Mouse (Mus musculus): Measurements from ENCODE around the gene Gipc1.

Gipc1 gene

DNA sequence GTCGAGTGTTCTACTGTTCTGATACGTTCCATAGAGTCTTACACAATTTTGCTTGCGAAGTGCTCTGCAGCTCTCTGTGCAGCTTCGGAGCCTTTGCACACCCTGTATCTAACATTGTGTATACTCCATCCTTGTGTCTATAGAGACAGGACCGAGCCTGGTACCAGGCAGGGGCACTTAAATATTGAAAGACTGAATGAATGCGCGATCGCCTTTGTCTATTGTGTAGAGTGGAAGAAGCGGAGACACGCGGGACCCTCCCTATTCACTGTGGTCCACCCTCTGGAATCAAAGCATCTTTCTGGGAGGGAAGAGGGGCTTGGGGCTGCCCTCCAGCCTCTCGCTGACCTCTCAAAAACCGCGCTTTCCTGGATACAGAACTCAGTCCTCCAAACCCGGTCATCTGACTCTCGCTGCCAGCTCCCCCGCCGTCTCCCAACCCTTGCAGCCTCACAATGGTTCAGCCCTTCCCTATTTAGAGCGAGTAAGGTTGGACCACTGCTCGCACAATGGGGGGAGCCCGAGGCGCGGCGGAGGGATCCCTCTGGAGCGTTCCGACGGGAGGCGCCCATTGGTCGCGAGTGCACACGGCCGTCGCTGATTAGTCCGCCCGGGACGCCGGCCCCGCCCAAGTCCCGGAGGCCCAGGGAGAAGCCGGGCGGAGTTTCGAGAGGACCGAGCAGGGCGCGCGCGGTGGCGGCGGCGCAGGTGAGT is at the start of gene Gipc1:
Gene Gipc1, plus strand, starts transcription at position 648 of the 714 bp plus-strand sequence.
- ATAC-seq (ENCODE audit: insufficient number of reproducible peaks, low FRiP score, low TSS enrichment) = peak; percentile 97

DNA sequence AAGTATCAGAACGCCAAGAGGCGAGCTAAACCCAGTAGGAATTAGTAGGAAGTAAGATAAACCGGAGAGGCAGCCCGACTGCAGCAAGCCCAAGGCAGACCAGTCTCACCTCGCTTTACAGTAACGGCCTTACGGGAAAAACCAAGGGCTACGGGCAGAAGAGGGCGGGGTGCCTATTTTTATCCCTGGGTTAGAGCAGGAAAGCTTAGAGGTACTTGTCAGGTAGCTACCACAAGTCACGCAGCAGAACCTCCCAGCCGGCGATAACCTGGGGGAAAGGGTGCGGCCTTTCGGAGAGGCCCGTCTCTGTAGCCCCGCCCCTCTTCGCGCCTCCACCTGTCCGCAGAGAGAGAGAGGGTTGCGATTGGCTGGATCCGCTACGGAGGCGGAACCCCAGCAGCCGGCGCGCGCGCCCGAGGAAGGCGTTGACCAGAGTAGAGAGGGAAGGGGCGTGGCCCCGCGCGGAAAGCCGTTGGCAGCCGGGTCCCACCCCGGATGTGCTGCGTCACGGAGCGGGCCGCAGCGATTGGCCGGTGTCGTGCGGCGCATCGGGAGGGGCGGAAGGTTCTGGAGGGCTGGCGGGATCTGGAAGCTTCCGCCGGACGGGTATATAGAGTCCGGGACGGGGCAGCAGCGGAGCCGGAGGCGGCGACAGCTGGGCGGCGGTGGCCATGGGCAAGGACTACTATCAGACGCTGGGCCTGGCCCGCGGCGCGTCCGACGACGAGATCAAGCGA is 44.6 kb upstream of the Gipc1 start, which contains the start of the genes Tecr and Dnajb1:
Gene Tecr, minus strand, starts transcription at position 311 of the 737 bp plus-strand sequence.
Gene Dnajb1, plus strand, starts transcription at position 533 of the 737 bp plus-strand sequence.
- ATAC-seq (ENCODE audit: insufficient number of reproducible peaks, low FRiP score, low TSS enrichment) = peak; percentile 94

DNA sequence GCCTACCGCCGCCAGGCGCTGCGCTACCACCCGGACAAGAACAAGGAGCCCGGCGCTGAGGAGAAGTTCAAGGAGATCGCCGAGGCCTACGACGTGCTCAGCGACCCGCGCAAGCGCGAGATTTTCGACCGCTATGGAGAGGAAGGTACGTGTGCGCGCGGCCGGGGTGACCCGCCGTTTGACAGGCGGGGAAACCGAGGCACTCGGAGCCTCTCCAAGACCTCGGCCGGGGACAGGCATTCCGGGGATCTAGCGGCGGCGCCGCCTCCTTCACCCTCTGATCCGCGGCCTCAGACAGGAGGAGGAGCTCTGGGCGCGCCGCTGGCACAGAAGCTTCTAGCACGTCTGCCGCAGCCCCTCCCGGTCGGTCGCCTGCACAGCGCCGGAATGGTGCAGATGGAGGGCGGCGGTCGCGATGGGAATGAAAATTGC is 44.1 kb upstream of the Gipc1 start:
- ATAC-seq (ENCODE audit: insufficient number of reproducible peaks, low FRiP score, low TSS enrichment) = peak; percentile 50

DNA sequence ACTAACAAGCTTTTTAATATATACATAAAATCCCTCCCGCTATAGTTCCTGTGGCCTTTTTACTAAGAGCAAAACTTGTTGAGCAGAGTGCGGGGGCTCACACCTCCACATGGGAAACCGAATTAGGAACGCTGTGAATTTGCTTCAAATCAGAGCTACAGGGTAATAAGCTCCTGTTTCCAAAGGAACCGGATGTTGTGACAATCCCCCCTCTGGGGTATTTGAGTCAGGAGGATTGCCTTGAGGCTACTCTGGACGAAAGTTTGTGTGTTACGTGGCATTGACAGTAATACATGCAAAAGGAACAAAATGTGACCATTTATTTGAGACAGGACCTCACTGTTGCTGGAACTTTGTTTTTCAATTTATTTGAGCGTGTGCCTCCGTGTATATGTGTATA is 43.4 kb upstream of the Gipc1 start:
- no peak for ATAC-seq (ENCODE audit: insufficient number of reproducible peaks, low FRiP score, low TSS enrichment)

DNA sequence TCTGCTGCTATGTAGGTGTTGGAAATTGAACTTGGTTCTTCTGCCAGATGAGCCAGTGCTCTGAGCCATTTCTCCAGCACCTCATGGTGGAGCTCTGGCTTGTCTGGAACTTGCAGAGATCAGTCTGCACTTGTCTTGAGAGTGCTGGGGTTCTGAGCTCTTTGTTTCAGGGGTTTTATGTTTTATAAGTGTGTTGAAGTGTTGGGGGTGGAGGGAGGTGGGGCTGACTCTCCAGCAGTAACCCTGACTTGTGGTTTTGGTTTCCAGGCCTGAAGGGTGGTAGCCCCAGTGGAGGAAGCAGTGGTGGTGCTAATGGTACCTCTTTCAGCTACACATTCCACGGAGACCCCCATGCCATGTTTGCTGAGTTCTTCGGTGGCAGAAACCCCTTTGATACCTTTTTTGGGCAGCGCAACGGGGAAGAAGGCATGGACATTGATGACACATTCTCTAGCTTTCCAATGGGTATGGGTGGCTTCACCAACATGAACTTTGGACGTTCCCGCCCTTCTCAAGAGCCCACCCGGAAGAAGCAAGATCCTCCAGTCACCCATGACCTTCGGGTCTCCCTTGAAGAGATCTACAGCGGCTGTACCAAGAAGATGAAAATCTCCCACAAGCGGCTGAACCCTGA is 42.8 kb upstream of the Gipc1 start:
- no peak for ATAC-seq (ENCODE audit: insufficient number of reproducible peaks, low FRiP score, low TSS enrichment)

DNA sequence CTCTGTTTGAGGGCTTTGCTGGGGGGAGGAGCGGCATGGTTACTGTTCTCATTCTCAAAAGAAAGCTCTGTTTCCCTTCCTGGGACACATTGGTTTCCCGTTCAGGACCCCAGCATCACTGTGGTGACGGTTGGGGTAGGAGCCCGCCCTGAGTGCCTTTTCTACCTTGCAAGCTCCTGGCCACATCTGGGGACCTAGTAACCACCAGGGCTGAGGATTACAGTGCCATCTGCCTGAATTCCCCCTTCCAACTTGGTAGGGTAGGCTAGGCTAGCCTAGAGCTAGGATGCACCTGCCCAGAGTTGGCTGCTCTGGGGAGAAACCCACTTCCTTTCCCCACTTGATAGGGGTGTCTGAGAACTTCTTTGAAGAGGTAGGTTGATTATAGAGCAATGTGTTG is 40.6 kb upstream of the Gipc1 start:
- no peak for ATAC-seq (ENCODE audit: insufficient number of reproducible peaks, low FRiP score, low TSS enrichment)

DNA sequence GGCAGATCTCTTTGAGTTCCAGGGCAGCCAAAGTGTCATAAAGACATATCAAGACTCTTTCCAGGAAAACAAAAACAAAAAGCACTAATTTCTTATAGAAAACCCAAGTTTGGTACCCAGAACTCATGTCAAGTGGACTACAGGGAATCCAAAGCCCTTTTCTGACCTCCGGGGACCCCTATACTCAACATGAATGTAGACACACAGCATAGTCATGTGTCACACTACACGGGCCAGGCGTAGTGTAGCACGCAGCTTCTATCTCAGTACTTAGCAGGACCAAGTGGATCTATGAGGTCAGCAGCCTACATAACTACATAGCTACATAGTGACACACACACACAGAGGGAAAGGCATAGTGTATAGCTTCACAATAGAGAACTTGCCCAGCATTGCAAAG is 38.8 kb upstream of the Gipc1 start:
- no peak for ATAC-seq (ENCODE audit: insufficient number of reproducible peaks, low FRiP score, low TSS enrichment)

DNA sequence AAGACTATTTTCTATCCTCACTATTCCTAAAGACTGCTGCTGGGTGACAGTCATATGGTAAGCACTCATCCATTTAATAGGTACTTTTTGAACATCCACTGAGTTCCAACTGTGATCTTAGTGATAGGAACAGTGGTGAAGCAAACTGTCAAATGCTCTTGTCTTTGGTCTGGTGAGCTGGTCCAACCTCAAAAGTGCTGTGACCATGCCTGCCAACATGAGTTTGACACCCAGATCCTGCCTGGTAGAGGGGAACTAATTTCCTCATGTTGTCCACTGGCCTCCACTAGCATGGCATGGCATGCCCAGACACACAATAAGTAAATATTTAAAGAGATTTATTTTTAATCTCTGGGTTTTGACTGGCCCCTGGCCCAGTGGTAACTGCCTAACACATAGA is 35.9 kb upstream of the Gipc1 start:
- no peak for ATAC-seq (ENCODE audit: insufficient number of reproducible peaks, low FRiP score, low TSS enrichment)

DNA sequence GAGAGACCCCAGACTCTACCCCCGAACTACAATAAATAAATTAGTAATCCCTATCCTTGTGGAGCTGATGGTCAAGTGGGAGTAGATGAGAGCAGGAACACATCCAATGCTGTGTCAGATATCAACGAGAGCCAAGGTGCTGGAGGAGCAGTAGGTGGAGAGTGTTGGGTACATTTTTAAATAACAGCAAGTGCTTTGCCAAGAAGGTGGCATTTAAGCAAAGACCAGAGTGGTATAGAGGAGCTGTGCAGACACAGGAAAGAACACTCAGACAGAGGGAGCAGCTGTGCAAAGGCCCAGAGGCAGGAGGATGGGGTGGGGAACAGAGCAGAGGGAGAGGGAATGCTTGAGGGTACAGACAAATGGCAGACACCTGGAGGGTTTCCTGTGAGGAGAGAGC is 35.4 kb upstream of the Gipc1 start:
- no peak for ATAC-seq (ENCODE audit: insufficient number of reproducible peaks, low FRiP score, low TSS enrichment)

DNA sequence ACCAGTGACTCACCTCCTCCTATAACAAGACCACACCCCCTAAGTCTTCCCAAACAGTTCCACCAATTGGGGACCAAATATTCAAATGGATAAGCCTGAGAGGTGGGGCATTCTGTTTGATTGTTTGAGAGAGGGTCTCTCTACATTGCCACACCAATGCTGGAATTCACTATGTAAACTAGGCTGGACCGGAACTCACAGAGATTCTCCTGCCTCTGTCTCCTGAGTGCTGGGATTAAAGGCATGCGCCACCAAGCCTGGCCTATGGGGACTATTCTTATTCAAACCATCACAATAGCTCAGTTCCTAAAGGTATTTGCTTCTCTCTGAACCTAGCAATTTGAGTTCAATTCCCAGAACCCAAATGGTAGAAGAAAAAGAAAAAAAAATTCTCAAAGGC is 33.9 kb upstream of the Gipc1 start:
- no peak for ATAC-seq (ENCODE audit: insufficient number of reproducible peaks, low FRiP score, low TSS enrichment)

DNA sequence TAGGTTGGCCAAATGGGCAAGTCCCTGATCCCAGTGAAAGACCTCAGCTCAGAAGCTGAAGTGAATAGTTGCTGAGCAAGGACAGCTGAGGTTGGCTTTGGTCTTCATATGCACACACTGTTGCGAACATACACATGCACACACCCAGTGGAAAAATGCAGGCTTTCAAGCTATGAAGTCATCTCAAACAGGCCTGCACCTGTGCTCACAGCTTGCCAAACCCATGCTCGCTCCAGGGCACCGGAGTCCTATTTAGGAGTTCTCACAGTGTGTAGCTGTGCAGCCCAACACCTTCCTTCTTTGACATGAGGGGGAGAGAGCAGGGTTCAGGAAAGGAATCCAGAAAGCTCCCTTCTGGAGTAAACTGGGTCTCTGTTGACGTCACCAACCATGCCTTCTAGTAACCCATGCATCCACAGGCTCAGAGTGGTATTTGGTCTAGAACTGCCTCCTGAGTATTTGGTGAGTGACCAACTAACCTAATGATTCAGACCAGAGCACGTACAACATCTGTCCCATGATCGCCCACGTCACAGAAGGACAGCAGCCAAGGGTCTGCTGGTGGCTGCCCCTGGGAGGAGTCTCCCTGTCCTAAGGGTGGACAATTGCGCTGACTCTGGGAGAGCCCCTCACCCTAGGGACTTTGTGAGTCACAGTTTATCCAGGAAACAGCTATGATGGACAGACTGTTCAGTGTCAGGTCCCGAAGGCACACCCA is 32.8 kb upstream of the Gipc1 start:
- ATAC-seq (ENCODE audit: insufficient number of reproducible peaks, low FRiP score, low TSS enrichment) = no peak

DNA sequence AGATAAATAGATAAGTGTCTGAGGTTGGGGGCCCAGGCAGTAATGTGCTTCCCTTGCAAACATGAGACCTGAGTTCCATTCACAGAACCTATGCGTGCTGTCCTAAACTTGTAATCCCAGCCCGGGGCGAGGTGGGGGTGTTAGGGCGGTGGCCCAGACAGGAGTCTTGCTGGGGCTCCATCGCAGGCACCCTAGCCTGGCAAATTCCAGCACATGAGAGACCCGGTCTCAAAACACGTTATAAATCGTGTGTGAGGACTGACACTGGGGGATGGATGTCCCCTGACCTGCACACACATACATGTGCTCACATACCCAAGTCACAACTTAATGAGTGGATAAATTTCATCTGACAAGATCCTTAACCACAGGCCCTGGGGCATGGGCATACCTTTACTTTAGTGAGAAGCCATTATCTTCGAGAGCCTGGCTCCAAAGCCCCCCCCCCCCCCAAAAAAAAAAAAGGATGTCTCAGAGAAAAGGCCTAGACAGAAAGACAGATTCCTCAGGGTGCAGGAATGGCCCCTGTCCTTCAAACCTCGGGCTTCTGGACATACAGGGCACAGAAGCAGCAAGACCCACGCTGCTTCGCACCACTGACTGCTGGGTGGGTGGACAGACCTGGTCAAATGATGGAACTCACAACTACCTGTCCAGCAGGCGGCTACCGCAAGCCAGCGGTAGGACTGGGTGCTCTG is 30.6 kb upstream of the Gipc1 start:
- peak; percentile 63; the same call in 1 of the 2 replicates for ATAC-seq (ENCODE audit: insufficient number of reproducible peaks, low FRiP score, low TSS enrichment)

DNA sequence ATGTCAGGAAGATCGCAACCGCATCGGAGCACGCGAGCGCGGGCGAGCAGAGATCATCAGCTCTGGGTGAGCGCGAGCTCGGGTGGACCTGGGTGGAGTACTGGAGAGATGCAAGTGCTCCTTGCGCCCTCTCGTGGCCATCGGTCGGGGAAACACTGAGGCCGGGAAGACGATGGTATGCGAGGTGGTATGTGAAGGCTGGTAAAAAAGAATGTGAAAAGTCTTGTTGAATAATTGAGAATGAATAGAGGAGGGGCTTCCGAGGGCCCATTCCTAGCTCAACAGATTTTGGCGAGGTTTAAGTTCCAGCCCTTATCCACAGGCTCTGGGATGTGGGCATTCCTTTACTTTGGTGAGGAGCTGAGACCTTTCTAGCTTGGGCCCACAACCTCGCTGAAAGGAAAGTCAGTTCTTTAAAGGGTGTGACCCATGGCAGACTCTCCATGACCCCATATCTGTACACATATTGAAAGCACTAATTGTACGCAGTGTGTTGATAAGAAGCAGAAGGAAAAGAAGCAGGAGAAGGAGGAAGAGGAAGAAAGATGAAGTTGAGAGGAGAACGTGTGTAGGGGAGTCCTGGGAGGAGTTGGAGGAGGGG is 30.0 kb upstream of the Gipc1 start:
- peak; percentile 96 for ATAC-seq (ENCODE audit: insufficient number of reproducible peaks, low FRiP score, low TSS enrichment)

DNA sequence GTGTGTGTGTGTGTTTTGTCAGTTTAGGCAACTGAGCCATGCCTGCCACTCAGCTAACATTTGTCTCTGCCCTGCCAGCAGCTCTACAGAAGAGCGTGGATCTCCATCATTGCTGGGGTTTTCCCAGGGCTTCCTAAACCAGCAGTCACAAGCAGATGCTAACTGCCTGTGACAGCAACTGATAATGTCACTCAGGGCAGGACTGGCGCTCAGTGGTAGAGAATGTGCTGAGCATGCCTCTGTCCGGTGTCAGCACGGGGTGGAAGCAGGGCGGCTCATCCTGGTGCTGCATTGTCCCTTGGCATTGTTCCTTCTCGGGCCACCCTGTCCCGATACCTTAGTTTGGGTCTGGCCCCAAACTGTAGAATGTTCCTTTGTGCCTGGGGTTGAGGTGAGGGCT is 28.9 kb upstream of the Gipc1 start:
- no peak for ATAC-seq (ENCODE audit: insufficient number of reproducible peaks, low FRiP score, low TSS enrichment)

DNA sequence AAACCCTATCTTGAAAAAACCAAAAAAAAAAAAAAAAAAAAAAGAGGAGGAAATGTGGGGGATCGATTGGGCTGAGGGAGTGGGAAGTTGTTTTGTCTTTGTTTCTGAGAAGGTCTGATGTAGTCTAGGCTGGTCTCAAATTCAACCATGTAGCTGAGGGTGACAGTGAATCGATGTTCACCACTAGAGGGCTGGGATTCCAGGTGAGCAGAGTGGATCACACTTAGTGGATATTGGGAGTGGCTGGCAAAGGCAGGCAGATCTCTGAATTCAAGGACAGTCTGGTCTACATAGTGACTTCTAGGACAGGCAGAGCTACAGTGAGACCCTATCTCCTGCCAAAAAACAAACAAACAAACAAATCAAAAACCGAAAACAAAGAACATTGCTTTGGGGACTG is 27.7 kb upstream of the Gipc1 start:
- ATAC-seq (ENCODE audit: insufficient number of reproducible peaks, low FRiP score, low TSS enrichment) = 0 out of 2 replicates have a peak, but pooled peaks have one; percentile 57

DNA sequence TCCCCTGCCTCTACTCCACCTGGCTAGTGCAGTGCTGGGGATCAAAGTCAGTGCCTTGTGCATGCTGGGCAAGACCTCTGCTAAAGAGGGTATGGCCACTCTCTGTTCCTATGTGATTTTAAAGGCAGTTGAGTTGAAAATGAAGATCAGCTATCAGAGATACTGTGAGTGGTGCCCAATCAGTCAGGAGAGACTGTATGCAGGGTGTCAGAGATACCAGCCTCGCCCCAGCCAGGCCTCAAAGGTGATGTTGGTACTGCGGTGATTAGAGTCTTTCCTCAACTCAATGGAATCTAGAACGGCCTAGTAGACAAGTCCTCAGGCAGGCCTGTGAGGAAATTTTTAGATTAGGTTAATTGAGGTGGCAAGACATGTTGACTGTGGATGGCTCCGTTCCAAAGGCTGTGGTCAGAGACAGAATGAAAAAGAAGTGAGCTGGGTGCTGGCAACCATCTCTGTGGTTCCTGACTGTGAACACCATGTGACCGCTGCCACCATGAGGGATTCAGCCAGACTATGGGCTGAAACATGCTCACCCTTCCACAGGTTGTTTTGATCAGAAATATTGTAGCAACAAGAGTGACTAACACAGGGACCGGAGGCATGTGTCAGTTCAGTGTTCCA is 26.7 kb upstream of the Gipc1 start:
- no peak for ATAC-seq (ENCODE audit: insufficient number of reproducible peaks, low FRiP score, low TSS enrichment)

DNA sequence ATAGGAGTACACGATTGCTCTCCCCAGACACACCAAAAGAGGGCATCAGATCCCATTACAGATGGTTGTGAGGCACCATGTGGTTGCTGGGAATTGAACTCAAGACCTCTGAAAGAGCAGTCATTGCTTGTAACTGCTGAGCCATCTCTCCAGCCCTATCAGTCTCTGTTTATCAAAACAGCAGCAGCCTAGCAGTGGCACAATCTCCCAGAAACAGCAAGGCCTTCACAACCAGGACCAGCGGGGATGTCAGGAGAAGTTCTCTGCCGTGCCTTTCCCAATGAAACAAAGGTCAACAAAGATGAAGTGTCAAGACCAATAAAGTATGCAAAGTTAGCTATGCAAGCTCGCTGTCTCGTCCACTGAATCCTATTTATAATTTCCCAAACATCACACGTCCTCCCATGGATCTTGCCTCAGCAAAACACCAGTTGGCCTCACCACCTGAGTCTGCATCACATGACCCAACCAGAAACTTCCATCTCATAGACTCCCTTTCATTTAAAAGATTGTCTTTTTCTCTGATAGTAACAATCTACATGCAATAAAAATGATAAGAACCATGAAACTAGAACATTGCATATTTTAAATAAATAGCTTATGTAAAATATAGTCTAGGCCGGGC is 20.3 kb upstream of the Gipc1 start:
- no peak for ATAC-seq (ENCODE audit: insufficient number of reproducible peaks, low FRiP score, low TSS enrichment)

DNA sequence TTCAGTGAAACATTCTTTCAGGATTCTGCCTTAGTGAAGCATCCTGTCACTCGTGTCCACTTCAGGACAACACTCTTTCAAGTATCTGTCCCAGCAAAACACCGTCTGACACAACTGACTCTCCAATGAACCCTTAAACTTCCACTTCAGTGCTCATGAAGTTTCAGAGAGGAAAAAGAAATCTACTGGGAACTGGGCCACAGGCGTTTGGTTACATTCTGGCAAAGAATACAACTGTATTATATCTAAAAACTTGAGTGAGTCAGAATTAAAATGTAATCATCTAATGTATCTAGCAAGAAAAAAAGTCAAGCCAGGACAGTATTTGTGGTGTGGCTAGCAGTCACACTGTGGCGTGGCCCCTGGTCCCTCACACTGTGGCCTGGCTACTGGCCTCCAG is 13.6 kb upstream of the Gipc1 start:
- no peak for ATAC-seq (ENCODE audit: insufficient number of reproducible peaks, low FRiP score, low TSS enrichment)

DNA sequence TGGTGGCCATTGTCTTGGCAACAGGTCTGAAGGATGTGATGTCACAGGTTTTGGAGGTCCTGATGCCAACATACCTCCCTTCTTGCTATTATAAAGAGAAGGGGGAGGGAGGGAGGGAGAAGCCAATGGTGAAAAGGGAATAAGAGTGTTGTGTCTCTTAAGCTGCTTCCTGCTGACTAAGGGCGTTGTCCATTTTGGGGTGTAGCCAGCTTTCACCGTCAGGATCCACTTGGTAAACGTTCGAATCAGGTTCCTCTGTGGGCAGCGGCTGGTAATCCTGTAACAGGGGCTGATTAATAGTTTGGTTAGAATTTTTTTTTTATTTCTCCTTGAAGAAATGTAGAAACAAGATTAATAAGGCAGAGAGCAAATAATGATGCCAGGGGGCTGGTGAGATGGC is 12.8 kb upstream of the Gipc1 start:
- no peak for ATAC-seq (ENCODE audit: insufficient number of reproducible peaks, low FRiP score, low TSS enrichment)
